Mouse (Mus musculus) thymus, adult 2 months (tissue): ENCODE measurements around the gene Pms2.

Experiments used
- CTCF ChIP-seq: fragments of 200-500 bp; IDR thresholded peaks from 2 replicates; pipeline ENCODE4 v1.5.1; 2012; ENCODE audit warnings: mild to moderate bottlenecking, control low read depth, low read length, moderate library complexity, borderline replicate concordance; ENCODE audit not compliant: control insufficient read depth, poor library complexity, insufficient read depth; ENCODE audit errors: extremely low read depth
- POLR2A ChIP-seq: fragments of 200-500 bp; IDR thresholded peaks from 2 replicates; pipeline ENCODE4 v1.6.1; 2012; ENCODE audit warnings: mild to moderate bottlenecking, low read length, control low read depth, moderate library complexity; ENCODE audit not compliant: control insufficient read depth, poor library complexity, insufficient read depth; ENCODE audit errors: extremely low read depth

GRCm38 (mm10) chr5:143961176-143961575, 51.4 kb downstream of the Pms2 start:
- TF ChIP-seq CTCF (no peak), POLR2A (no peak)
